Mouse (Mus musculus) A20 (cell line): ENCODE data around the gene Wdtc1.

Experiments used
- DNase-seq: peaks from one replicate; pipeline ENCODE4 v3.0.0-alpha.2; 2011; ENCODE audit warnings: low read depth, low spot score

Gene Wdtc1

GRCm38 (mm10) chr4:133375812-133376577, 22.7 kb upstream of the Wdtc1 start:
- peak; percentile 52 for DNase-seq

- no peak for DNase-seq
Measured at GRCm38 (mm10) chr4:133374011-133374410, 20.7 kb upstream of the Wdtc1 start.

DNA sequence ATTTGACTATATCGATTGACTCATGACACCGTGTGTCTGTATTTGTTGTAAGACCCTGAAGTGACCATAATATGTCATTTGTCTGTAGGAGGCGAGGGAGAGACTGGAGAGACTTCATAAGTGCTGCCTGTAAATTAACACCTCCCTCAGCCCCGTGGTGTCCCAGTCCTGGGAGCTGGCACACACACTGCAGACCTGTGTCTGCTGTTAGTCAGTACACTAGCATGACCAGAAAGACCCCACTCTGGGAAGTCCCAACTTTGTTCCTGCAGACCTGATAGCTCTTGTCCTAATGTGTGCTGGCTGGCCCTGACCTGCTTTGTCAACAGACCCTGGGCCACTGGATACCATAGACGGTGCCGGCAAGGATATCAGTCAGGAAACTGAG, 19.0 kb upstream of the Wdtc1 start:
- DNase-seq = no peak

GRCm38 (mm10) chr4:133371621-133372277, 18.5 kb upstream of the Wdtc1 start:
- no peak for DNase-seq

DNA sequence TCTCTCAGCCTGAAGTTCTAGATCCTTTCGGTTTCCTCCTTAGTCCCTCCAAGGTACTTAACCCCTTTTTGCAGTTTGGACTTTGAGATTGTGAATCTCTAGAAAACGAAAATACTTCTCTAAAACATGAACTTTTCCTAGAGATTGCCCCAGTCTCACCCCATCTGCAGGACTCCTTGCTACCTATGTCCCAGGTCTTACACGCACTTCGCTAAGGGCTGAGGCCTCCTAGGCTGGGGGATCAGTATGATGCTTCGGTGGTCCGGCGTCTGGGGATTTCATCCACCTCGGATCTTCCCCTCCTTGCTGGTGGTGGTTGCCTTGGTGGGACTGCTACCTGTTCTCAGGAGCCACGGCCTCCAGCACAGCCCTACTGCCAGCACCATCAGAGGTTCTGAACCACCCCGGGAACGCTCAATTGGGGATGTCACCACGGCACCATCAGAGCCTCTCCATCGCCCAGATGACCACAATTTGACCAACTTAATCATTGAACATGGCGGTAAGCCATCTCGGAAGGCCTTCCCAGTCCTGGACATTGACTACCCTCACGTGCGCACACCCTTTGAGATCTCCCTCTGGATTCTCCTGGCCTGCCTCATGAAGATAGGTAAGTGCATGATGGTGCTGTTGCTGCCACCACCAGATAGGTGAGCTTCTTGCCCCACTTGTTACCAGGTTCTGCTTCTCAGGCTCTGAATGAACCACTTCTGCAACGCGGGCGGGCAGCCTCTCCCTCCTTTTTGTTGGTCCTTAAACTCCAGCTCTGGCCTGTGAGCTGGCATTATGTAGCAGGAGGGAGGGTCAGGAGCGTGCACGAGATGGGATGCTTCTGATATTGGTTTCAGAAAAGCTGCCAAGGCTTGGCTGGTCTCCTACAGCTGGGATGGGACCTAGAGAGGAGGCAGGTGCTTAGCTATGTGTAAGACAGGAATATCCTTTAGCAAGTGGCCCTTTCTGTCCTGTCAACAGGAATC, 17.3 kb upstream of the Wdtc1 start:
- DNase-seq = peak; percentile 67

DNA sequence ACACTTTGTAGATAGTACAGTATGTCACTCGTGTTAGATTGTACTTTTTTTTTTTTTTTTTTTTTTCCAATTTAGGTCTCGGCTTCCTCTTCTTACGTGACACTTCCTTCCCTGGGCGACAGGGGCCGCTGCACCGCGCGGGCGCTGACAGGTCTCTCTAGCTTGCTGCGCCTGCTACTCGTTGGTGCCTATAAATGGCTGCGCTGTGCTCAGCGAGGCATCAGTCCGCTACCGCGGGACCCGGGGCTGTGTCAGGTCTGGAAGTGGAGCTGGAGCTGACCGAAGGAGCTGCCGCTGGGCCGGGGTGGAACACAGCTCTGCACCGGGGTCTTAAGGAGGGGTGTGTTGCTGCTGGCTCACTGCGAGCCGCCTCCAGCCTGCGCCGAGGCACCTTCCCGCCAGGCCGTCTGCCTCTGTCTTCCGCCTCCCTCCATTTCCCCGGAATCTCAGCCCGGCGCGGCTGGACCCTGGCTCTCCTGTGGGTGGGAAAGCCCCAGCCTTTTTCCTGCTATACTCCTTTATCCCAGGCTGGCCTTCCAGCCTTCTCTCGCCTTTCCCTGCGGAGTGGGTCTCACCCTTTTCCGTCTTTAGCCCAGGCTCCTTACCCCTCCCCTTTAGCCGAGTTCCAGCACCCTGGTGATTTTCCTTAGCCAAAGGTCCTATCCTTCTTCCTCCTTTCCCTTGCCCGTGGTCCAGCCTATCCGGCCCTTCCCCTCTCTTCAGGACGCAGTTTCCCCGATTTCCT, 16.4 kb upstream of the Wdtc1 start, which contains the start of gene Slc9a1:
TSS of gene Slc9a1 (plus strand) at position 154 of the 745 bp plus-strand sequence.
- peak; percentile 94 for DNase-seq

DNA sequence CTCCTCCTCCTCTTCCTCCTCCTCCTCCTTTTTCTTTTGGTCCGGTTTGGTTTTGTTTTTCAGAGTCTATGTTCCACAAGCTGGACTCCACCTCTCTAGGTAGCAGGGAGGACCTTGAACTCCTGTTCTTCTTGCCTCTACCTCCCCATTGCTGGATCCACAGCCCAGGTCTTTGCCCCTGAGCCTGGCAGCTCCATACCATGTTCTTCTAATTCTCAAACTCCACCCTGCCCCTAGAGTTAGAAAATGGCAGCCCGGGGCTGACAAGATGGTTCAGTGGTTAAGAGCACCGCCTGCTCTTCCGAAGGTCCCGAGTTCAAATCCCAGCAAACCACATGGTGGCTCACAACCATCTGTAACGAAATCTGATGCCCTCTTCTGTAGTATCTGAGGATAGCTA, 1.4 kb upstream of the Wdtc1 start:
- DNase-seq = no peak

DNA sequence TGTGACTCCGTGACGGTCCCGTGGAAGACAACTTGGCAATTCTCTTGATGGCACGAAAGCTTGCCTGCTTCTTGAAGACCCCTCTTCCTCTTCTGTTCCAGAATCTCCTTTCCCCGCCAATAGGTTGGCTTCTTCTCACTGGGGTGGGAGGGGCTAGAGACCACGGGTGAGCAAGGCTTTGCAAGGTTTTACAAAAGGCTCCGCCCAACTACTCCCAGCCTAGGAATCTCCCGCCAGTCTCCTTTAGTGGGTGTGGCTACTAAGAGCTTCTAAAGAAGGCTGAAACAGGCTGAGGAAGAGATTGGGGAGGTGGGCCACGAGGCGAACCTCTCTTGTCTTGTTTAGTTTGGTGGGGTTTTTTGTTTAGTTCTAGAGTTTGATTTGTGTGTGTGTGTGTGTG, 484 bp downstream of the Wdtc1 start:
- no peak for DNase-seq

DNA sequence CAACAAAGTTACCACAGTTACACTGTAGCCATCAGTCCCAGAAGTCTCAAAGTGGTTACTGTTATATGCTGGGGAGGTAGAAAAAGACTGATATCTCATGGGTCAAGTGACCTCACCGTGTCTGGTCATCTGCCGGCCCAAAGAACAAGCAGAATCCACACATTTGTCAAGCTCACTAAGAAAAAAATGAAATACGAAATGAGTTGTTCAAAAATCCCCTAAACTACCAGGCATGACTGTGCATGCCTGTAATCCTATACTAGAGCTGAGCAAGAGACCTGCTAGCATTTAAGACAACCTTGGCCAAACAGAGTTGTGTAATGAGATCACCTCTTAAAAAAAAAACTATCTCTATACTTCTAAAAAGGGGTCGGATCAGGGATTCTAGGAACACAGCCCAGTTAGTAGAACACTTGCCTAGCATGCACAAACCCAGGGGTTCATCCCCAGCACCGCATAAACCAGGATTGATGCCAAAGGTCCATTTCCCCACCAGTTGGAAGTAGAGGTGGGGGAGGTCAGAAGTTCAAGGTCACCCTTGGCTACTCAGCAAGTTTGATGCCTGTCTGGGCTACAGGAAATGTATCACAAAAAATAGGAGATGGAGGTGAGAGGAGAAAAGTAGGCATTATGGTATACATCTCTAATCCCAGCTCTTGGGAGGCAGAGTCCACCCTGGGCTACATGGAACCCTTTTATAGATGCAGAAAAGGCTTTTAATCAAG, 5.1 kb downstream of the Wdtc1 start:
- DNase-seq = no peak

DNA sequence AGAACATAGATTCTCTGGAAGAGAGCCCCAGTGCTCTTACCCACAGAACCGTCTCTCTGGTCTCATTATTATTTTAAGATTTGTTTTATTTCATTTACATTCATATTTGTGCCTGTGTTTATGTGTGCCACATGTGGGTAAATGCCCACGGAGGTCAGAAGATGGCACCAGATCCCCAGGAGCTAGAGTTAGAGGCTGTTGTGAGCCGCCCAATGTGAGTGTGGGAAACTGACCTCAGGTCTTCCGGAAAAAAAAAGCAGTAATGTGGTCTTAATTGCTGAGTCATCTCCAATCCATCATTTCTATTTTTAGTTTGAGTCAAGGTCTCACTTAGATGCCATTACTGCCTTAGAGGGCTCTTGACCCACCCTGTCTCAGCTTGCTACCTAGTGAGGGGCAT, 5.7 kb downstream of the Wdtc1 start:
- DNase-seq = peak; percentile 40

- DNase-seq = no peak
Measured at GRCm38 (mm10) chr4:133346577-133346976, 6.7 kb downstream of the Wdtc1 start.

DNA sequence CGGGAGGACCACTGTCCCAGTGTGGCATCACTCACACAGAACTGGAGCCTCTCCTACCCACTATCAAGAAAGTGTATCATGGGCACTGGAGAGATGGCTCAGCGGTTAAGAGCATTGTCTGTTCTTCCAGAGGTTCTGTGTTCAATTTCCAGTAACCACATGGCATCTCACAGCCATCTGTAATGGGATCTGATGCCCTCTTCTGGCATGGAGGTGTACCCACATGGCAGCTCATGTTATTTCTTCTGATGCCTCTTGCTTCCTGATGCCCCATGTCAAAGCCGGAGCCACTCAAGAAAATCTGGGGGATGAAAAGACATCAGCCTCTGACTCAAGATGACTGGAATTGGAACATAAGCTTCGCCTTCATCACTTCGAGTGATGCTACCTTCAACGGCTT, 7.6 kb downstream of the Wdtc1 start:
- peak; percentile 56 for DNase-seq

- DNase-seq = peak; percentile 53
Measured at GRCm38 (mm10) chr4:133344112-133344511, 9.2 kb downstream of the Wdtc1 start.

DNA sequence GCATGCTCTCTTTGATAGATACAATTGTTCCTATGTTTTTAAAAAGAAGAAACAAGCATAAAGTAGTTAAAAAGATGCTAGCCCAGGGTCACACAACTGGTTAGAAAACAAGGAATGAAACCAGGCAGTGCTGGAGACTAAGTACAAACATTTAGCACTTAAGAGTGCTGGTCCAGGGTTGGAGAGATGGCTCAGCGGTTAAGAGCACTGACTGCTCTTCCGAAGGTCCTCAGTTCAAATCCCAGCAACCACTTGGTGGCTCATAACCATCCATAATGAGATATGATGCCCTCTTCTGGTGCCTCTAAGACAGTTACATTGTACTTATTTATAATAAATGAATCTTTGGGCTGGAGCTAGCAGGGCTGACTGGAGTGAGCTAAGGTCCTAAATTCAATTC, 13.1 kb downstream of the Wdtc1 start:
- peak; percentile 35 for DNase-seq

- DNase-seq = peak; percentile 98
Measured at GRCm38 (mm10) chr4:133339148-133339749, 14.0 kb downstream of the Wdtc1 start.

- DNase-seq = no peak
Measured at GRCm38 (mm10) chr4:133338521-133339095, 14.7 kb downstream of the Wdtc1 start.

- peak; percentile 67 for DNase-seq
Measured at GRCm38 (mm10) chr4:133337833-133338520, 15.3 kb downstream of the Wdtc1 start.

- DNase-seq = no peak
Measured at GRCm38 (mm10) chr4:133333306-133333705, 20.0 kb downstream of the Wdtc1 start.

GRCm38 (mm10) chr4:133330296-133330695, 23.0 kb downstream of the Wdtc1 start:
- DNase-seq = no peak
